Mouse (Mus musculus) testis, adult 2 months (tissue): ENCODE measurements at regions not wholly inside any gene's neighbourhood (a gene's known extent, or its start where the extent isn't known, plus 50 kb on each side); places are given as distances from the start of the nearest gene placed in this dataset.
"Not testable (repeated sequence)": the region's sequence is repeated elsewhere in the genome, so short reads cannot be mapped to it uniquely, and the experiment has no call there.

Source experiments
- H3K27ac ChIP-seq: fragments of 200-500 bp; 2 replicates; pipeline ENCODE4 v1.5.1; 2012; ENCODE audit warnings: low read depth, low read length; ENCODE audit not compliant: control insufficient read depth, insufficient read depth
- H3K27me3 ChIP-seq: fragments of 200-500 bp; 2 replicates; pipeline ENCODE4 v1.6.1; 2012; ENCODE audit warnings: mild to moderate bottlenecking, low read length, moderate library complexity; ENCODE audit not compliant: control insufficient read depth, insufficient read depth
- H3K36me3 ChIP-seq: fragments of 200-500 bp; 2 replicates; pipeline ENCODE4 v1.6.1; 2012; ENCODE audit warnings: mild to moderate bottlenecking, low read length; ENCODE audit not compliant: control insufficient read depth, insufficient read depth
- H3K4me1 ChIP-seq: fragments of 200-500 bp; 2 replicates; pipeline ENCODE4 v1.6.1; 2012; ENCODE audit warnings: low read length; ENCODE audit not compliant: control insufficient read depth, insufficient read depth
- H3K4me3 ChIP-seq: fragments of 200-500 bp; 2 replicates; pipeline ENCODE4 v1.5.1; 2012; ENCODE audit warnings: low read depth, mild to moderate bottlenecking, low read length, moderate library complexity, mixed read lengths; ENCODE audit not compliant: control insufficient read depth
- CTCF ChIP-seq: fragments of 200-500 bp; IDR thresholded peaks from 2 replicates; pipeline ENCODE4 v1.5.1; 2012; ENCODE audit warnings: low read depth, mild to moderate bottlenecking, inconsistent platforms, low read length, moderate library complexity; ENCODE audit not compliant: control insufficient read depth, insufficient read depth, insufficient replicate concordance
- POLR2A ChIP-seq: fragments of 200-500 bp; IDR thresholded peaks from 2 replicates; pipeline ENCODE4 v1.6.1; 2012; ENCODE audit warnings: low read depth, mild to moderate bottlenecking, inconsistent platforms, low read length, moderate library complexity; ENCODE audit not compliant: control insufficient read depth

DNA sequence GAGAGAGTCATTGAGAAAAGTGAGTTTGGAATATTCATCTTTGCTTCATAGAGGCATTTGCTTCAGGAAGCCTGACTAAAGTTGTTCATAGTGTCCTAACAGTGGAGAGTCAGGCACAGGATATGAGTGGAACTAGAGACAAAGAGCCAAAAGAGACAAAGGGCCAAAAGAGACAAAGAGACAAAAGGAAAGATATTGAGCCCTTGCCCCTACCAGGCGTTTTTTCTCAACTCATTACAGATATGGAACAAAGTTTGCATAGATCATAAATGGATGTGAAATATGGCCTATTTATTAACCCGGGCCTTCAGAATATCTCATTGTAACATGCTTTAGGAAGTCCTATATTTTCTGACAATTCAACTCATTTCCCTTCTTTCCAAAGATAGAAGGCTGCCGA lies 187.6 kb downstream of the Basp1 start:
- no peaks in the 10 kb centered on the region for H3K4me1 ChIP-seq
- no peak overlapping the region for H3K27ac ChIP-seq
- TF ChIP-seq CTCF (no peak), POLR2A (no peak)
- no peaks in the 10 kb centered on the region for H3K36me3 ChIP-seq
- no peak overlapping the region for H3K4me3 ChIP-seq
- H3K27me3 ChIP-seq = no peaks in the 10 kb centered on the region

GRCm38 (mm10) chr15:25225431-25225830 lies 188.1 kb downstream of the Basp1 start:
- Histone ChIP-seq H3K36me3 (no peaks in the 10 kb centered on the region), H3K4me1 (no peaks in the 10 kb centered on the region), H3K27me3 (no peaks in the 10 kb centered on the region), H3K27ac (no peak overlapping the region), H3K4me3 (no peak overlapping the region)
- TF ChIP-seq CTCF (no peak), POLR2A (no peak)

DNA sequence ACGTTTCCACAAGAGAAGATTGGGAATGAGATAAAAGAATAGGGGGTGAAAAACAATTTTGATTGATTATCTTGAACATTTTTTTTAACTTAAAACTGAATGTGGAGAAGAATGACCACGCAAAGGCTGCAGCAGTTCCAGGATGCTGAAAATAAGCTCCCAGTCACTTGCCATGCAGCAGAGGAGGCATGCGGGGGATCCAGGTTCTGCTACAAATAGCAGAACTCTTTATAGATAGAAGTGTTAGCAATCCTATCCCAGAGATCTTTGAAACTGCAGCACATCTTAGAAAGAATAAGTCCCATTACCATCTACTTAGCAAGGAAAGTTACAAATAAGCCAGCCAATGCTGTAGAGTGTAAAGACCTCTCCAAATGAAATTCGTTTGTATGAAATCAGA lies 191.8 kb downstream of the Basp1 start:
- Histone ChIP-seq H3K27ac (no peak overlapping the region), H3K4me3 (no peak overlapping the region), H3K27me3 (no peaks in the 10 kb centered on the region), H3K4me1 (no peaks in the 10 kb centered on the region), H3K36me3 (no peaks in the 10 kb centered on the region)
- TF ChIP-seq CTCF (no peak), POLR2A (no peak)

DNA sequence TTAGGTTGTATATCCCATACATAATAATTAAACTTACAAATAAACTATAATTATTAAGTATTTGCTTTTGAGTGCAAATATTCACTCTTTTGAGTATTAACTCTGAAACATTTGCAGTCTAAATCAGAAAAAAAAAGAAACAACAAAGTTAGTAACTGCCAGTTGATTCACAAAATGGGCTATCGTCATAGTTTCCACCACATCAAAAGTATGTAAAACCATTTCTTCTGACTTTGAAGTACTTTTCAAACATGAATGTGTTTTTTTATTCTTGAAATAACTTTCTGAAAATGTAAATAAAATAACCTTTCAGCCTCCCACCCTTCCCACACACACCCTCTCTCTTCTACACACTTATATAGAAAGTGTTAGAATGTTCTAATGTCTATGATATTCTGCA lies 197.2 kb downstream of the Basp1 start:
- H3K4me1 ChIP-seq = no peaks in the 10 kb centered on the region
- no peaks in the 10 kb centered on the region for H3K27me3 ChIP-seq
- TF ChIP-seq POLR2A (no peak), CTCF (no peak)
- no peak overlapping the region for H3K4me3 ChIP-seq
- no peaks in the 10 kb centered on the region for H3K36me3 ChIP-seq
- no peak overlapping the region for H3K27ac ChIP-seq

GRCm38 (mm10) chr15:25202097-25202496 lies 211.5 kb downstream of the Basp1 start:
- H3K36me3 ChIP-seq = no peaks in the 10 kb centered on the region
- no peak for TF ChIP-seq CTCF
- TF ChIP-seq POLR2A = no peak
- H3K27ac ChIP-seq = no peak overlapping the region

DNA sequence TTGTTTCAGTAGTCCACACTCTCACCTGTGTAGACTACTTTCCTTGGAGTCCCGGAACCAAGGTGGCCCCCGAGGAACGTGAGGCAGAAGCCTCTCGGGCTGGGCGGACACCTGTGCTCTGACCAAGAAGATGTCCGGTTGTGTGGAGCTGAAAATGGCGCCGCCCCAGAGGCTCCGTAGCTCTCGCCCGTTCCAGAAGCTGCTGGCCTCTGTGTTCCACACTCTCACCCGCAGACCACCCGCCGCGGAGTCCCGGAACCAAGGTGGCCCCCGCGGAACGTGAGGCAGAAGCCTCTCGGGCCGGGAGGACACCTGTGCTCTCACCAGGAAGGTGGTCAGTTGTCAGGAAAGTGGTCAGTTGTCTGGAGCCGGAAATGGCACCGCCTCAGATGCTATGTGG lies 213.3 kb downstream of the Basp1 start:
- H3K27ac ChIP-seq, H3K4me1 ChIP-seq, H3K4me3 ChIP-seq, H3K36me3 ChIP-seq, H3K27me3 ChIP-seq: not testable (repeated sequence)

More at GRCm38 (mm10) chr15:25202097-25202496, 211.5 kb downstream of the Basp1 start:
- Histone ChIP-seq H3K4me3 (no peak overlapping the region), H3K4me1 (no peaks in the 10 kb centered on the region), H3K27me3 (no peaks in the 10 kb centered on the region)

GRCm38 (mm10) chr15:25187881-25188326 lies 225.7 kb downstream of the Basp1 start:
- TF ChIP-seq POLR2A (no peak), CTCF (no peak)
- Histone ChIP-seq H3K27ac (no peak overlapping the region), H3K27me3 (no peaks in the 10 kb centered on the region), H3K36me3 (no peaks in the 10 kb centered on the region), H3K4me1 (no peaks in the 10 kb centered on the region), H3K4me3 (no peak overlapping the region)

DNA sequence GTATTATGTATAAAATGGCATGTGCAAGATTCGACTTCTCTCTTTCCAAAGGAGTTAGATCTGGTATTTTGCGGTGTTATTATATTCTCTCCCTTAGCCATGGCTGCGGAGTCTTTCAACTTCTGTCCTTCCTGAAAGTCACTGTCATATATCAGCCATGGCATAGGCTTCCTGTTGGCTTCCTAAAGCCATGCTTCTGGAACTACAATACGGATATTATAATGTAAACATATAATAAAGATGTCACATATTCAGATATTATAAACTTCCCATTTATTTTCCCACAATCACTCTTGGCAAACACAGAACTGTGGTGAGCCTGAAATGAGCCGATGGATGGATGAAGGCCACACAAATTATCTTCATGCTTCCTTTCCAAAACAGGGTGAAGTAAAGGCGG lies 240.8 kb downstream of the Basp1 start:
- TF ChIP-seq POLR2A = no peak
- no peak for TF ChIP-seq CTCF
- Histone ChIP-seq H3K27ac (no peak overlapping the region), H3K4me1 (no peaks in the 10 kb centered on the region), H3K36me3 (no peaks in the 10 kb centered on the region), H3K27me3 (no peaks in the 10 kb centered on the region), H3K4me3 (no peak overlapping the region)

DNA sequence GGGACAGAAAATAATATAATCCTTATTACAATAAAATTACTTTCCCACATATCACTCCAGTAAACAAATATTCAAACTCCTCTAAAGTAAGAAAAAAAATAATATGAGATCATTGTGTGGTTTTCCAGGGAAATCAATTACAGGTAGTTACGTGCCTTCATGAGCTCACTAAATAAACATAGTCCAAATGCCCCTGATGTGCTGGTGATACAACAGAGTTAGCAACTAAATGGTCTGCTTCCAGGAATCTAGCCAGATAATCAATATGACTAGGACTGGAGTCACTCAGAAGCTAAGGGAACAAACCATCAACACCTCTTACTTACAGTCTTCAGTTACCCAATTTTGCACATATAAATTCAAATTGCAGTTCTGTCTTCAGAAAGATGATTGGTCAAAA lies 267.2 kb downstream of the Basp1 start:
- TF ChIP-seq POLR2A = no peak
- no peak for TF ChIP-seq CTCF
- H3K4me3 ChIP-seq = no peak overlapping the region
- H3K27me3 ChIP-seq = no peaks in the 10 kb centered on the region
- H3K4me1 ChIP-seq = no peaks in the 10 kb centered on the region
- H3K36me3 ChIP-seq = no peaks in the 10 kb centered on the region
- H3K27ac ChIP-seq = no peak overlapping the region
